Mouse (Mus musculus): ENCODE measurements at regions not wholly inside any gene's neighbourhood (a gene's known extent, or its start where the extent isn't known, plus 50 kb on each side); places are given as distances from the start of the nearest gene placed in this dataset.

- DNase-seq, result no peak
Observed at GRCm38 (mm10) chr7:76156869-76157268, 72.8 kb upstream of the Agbl1 start.

DNA sequence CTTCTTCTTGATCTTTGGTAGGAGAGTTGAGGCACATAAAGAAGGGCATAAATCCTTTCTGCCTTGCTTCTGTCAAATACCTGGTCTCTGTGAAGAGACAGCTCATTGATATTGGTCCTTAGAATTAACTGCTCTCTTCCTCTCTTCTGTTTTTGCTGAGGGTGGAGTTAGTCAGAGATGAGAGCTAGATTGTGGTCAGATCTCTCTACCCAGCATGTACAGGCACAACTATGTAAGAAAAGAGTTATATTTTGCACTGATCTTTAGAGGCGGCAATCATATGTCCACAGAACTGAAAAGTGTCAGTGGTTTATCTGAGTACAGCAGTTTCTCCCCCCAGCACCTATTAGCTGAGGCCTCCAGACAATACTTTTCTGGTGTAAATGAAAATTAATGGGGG lies 65.5 kb upstream of the Agbl1 start:
- DNase-seq, result no peak

GRCm38 (mm10) chr7:76164735-76165630 lies 64.7 kb upstream of the Agbl1 start:
- DNase-seq, result no peak

DNA sequence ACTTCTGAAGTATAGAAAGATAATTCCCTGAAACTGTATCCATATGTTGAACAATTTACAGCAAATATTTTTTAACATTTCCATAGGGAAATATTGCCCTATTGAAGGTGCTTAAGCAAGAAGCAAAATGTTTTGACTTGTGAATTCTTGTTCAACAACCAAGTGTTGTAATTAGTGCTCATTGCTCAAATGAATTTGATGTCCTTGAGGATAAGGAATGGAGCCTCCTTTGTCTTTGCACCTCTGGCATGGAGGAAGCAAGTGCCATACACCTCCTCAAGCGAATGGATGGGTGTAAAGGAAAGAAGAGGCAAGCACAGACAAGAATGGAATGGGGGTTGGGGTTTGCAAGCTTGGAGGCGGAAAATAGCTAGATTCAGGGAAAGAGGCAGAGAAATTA lies 59.2 kb upstream of the Agbl1 start:
- no peak for DNase-seq

- DNase-seq, result no peak
Observed at GRCm38 (mm10) chr7:76176235-76176634, 53.5 kb upstream of the Agbl1 start.

- no peak for DNase-seq
Observed at GRCm38 (mm10) chr7:76177420-76177819, 52.3 kb upstream of the Agbl1 start.
